Mouse (Mus musculus) gastrocnemius, postnatal 25 days (tissue): ENCODE results near the gene Cplx3. TPM values are rescaled to one million over a fixed set of nuclear protein-coding genes. Genes with fewer than 3 reads are reported as not detected.

Source experiments
- DNase-seq: peaks from one replicate; pipeline ENCODE4 v3.0.0; 2022
- total RNA-seq, 2 experiments: library from RNA; stranded (reverse); gene quantifications; 1 replicate in 1 of 2; 2 replicates in 1 of 2; pipeline ENCODE4 v1.2.3; 2021

The Cplx3 gene
- total RNA-seq, 2 experiments from 2014 or later = not detected

DNA sequence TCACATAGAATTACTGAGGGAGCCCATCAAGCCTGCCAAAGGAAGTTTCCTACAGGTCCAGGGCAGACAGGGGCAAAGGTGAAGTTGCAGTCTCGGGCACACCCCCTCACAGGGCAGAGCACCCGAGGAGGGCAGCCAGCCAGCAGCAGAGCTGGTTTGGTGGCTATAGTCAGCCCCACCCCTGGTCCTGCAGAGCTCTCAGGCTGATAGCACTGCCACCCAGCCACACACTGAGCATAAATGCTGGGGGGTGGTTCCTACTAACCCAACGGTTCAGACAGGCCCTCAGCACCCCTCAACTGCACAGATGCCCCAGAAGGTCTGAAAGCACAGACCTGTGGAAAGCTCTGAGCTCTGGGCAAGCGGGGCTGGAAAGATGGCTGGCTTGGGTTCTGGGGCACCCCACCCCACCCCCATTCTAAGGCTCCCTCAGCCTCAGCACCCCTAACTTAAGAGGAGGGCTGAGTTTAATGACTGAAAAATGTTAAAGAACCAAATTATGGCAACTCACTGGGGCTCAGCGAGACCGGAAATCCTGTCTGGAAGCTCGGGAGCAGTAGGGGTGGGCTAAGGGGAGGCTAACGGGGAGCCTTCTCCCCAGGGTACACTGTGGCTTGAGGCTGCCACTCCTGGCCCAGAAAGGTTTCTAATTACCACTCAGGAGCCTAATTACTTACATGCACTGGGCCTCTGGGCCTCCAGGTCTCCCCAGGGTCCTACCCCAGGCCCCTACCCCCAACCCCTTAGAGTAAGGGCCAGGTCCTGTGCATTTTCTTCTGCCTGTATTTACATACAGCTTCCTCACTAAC is 32.8 kb upstream of the Cplx3 start:
- no peak for DNase-seq

DNA sequence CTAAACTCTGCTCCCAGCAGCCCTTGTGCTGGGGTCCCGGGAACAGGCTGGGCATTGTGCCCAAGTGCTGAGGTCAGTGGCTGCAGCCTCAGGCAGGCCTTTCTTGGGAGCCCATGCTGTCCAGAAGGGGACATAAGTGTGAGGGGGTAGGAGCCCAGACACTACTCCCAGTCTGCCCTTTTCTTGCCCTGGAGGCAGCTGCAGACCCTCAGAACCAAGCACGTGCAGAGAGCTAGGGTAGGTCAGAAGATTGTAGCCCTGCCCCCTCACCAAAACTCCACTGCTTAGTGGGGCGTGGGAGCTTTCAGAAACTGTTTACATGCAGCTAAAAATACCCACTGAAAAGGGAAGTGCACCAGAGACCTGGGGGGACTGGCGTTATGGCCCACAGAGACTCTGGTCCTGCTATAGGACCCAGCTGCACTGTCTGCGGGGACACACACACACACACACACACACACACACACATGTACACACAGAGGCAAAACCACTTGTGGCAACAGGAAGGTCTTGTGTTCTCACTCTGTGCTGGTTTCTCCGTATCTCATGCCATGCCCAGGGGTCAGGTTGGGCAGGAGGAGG is 31.8 kb upstream of the Cplx3 start:
- peak; percentile 42 for DNase-seq

DNA sequence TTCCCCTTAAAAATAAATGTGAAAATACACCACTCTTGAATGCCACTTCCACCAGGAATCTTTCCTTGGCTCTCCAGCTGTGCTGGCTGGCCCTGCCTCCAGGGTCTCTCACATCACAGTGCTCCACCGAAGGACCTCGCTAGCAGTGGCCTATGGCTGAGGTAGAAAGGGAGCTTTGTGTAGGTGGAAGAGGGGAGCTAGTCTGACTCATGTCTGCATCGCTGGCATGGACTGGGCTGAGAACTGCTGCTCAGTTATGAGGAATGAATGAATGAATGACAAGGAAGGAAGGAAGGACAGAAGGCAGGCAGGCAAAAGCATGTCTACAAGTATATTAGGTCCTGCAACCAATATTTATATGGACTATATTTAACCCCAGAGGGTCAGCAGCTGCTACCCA is 31.2 kb upstream of the Cplx3 start:
- DNase-seq = no peak

DNA sequence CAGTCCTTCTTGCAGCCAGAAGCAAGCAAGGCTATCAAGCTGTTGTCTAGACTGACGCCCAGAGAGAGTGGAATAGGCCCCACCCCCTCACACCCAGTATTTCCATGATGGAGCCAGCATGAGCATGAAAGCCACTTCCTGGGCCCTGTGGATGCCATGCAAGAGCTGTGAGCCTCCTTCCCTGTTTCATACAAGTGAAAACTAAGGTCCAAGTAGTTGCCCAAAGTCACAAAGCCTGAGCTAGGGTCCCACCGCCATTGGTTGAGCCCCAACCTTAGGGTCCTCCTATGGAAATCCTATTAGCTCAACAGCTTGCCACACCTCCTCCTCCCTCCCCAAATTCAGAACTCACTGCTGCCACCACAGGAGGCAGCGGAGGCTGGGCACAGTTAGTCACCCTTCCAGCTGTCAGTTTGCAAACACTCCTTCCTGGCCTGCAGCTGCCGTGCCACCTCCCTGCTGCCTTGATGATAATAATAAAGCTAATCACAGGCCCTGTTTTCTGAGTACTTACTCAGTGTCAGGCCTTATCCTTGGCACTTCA is 27.5 kb upstream of the Cplx3 start:
- no peak for DNase-seq

DNA sequence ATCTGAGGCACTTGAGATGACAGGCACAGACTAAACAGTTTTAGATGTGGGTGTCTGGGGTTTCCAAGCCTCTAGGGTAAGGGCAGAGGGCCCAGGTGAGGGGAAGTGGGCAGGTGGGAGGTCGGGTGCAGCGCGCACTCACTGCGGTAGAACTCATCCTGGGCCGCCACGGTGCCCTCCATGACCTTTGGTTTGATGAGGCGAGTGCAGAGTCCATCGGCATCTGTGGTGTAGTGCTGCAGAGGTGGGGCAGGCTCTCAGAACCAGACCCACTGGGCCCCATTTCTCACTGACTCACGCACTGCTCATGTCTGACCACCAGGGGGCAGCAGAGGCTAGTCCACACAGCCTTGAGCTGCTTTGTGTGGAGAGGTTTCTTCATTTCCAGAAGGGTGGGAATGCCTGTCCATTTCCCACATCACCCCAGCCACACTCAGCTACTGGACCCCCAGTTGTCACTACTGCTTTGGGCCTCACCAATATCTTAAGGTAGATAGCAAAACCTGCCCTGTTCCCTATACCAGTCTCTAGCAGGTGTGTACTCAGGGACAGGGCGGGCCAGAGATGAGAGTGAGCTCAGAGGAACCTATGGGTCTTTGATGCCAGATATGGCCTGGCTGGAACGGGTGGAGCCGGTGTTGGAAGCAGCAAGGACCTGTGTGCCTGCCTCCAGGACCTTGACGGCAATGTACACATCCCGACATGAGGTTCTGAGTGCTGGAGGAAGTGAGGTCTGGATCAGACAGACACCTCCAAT is 23.2 kb upstream of the Cplx3 start:
- DNase-seq = peak; percentile 45

DNA sequence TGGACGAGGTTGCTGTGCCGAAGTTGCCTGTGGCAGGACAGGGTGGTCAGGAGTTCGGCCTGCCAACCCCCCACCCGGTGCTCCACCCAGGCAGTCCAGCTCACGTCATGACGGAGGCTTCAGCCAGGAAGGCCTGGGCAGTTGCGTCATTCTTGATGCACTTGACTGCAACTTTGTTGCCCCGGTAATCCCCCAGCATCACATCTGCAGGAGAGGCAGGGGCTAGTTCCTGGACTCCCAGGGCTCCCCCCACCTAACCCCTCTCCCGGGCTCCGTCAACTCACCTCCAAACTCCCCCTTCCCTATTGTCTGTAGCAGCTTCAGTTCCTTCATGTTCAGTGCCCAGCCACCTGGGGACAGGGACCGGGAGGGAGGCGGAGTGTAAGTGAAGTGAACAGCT is 22.6 kb upstream of the Cplx3 start:
- DNase-seq = no peak

DNA sequence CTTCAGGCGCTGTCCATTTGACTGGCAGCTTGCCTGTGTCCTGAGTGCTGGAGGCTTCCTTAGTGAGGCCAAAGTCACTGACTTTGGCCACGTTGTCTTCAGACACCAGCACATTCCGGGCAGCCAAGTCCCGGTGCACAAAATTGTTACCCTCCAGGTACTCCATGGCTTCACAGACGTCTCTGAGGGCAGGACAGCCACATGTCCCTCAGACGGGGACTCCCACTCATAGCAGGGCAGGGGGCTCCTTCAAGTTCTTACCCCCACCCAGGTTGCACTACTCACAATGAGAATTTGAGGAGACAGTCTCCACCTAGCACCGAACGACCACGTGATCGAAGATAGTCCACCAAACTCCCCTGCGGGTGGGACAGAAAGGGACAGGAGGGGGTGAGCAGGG is 21.8 kb upstream of the Cplx3 start:
- DNase-seq = no peak

DNA sequence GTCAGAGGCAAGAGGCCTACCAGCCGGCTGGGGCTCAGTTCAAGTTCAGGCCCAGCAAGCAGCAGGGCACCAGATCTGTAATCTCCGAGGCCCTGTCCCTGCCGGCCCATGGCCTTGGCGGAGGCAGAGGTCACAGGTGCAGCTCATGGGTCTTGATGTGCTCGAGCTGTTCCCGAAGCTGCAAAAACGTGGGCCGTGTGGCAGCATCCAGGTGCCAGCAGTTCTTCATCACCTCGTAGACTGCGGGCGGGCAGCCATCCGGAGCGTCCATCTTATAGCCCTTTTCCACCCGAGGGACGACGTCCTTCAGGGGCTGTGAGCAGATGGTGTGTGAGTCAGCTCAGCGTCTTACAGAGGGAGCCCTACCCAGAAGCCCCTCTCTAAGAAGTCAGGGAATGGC is 21.1 kb upstream of the Cplx3 start:
- DNase-seq = no peak

DNA sequence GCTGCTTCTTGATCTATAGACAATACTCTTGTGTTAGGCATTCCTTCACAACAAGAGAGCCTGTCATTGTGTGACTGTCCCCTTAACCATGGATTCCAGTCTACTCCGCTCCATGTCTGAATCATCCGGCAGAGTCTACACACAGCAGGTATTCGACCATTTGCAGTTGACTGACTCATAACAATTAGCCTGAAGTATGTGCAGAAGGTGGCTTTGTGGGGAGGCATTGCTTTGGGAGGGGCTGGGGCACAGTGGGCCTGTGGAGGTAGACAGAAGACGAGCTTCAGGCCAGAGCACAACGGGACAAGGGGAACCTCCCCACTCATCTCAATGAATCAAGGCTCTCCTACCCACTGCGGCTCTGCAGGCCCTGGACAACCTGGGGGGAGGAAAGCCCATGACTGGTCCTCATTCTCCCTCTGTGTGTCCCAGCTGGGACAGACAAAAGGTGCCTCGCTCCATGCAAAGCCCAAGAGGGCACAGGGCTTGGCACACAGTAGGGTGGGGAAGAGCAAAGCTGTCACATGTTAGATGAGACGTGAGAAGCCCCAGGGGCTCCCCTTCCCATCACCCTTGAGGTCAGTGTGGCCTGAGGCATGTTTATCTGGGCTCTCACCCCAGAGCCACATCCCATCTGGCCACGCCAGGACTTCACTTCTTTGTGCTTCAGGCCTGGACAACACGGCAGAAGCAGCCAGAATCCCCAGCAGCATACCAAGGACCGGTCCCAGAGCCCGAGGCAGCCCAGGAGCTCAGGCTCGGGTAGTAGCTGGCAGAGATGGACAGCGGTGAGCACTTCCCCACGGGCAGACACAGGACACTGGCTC is 19.8 kb upstream of the Cplx3 start:
- no peak for DNase-seq

DNA sequence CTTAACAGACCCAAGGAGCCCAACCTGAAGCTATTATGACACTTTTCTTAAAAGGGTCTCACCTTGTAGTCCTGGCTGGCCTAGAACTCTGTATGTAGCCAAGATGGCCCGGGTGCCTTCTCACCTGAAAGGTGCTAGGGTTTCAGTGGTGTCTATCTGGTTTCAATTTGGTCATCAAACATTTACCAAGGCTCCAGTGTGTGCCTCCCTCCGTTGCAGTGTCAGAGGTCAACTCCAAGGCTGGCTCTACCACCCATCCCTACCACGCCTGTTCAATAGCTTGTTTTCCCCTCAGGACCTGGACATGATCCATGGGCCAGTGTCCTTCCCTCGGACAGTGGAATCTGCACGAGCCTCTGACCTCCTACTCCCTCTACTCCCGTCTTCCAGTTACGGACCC is 18.2 kb upstream of the Cplx3 start:
- no peak for DNase-seq

DNA sequence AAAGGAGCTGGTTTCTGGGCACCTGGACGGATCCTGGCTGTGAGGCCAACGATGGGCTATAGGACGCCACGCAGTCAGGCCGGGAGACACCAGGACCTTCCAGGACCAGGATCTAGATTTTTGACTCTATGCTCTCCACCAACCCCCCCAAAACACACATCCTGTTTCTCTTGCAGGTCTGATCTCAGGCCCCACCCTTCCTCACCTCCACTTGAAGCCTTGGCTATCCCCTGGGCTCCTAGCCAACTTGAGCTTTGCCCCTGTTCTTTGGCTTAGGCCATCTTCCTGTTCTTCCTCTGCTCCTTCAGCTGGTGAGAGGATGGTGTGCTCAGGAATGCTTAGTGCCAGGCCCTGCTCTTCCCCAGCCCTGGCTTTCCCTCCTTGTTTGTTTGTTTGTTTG is 14.6 kb upstream of the Cplx3 start, which contains the start of gene Lman1l:
Lman1l (minus strand) TSS at position 101 of the 400 bp plus-strand sequence.
- no peak for DNase-seq

DNA sequence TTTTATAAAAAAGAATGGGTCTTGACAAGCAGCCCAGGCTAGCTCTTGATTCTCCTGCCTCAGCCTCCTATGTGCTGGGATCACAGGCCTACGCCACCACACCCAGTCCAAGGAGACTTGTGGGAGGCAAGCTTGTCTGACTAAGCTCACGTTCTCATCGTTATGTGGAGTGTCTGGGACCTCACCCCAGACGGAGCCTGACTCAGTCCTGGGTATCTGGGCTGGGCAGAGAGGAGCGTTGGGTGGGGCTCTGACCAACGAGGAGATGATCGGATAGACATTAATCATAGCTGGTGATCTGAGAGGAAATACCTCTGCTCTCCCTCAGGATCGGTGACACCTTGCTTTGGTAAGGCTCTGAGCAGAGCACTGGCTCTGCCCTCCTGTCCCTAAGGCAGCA is 12.8 kb upstream of the Cplx3 start:
- no peak for DNase-seq

DNA sequence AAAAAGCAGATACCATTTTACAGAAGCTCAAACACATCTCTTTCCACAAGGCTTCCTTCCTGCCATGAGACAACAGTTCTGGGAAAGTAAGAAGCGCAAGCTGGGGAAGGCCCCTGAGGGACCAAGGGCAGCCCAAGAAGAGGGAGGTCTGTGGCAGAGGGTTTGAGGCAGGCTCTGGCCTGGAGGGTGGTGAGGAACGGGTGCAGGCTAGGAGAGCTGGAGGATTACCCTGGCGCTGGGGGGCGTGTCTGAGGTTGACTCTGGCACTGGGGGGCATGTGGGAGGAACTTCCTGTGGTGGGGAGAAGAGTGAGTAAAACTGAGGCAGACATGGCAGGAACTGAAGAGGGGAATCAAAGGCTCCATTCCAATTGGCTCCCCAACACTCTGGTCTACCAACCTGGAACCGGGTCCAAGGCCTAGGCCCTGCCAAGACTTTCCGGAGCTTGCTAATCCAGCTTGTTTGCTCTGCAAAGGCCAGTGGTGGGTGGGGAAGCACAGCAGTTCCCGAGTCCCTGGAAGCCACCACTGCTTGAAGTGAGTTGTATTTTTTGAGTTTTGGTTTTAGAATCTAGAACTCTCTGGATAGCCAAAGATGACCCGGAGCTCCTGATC is 11.6 kb upstream of the Cplx3 start:
- DNase-seq = no peak

DNA sequence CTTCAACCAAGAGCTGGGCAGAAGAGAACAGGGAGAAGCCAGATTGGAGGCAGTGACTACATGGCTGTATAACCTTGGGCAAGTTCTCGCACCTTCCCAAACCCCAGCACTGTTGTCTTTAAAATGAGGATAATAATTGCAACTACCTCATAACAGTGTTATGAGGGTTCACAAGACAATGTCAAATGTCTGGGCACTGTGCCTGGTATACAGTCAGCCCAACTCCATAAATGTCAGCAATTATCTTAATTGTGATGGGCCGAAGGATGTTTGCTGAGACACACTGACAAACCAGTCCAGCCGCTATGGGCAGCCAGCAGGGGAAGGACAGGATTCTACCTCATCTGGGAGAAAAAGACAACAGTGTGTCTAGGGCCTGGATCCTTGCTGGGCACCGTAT is 8.7 kb upstream of the Cplx3 start:
- DNase-seq = no peak

DNA sequence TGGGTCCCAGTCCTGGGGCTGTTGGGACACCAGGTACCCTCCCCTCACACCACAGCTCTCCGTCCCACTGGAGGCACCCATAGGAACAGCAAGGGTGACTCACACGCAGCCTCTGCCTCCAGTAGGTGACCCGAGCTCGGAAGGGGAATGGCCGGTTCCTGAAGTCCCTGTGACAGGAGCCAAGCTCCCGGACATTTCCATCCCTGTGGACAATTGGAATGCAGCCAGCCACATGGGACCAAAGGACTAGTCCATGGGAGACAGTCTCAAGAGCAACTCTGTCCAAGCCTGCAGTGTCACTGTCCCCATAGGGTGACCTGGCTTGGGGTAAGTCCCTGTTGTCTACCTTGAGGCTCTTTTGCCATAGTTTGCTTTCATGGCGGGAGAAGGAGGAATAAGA is 7.9 kb upstream of the Cplx3 start:
- DNase-seq = no peak

DNA sequence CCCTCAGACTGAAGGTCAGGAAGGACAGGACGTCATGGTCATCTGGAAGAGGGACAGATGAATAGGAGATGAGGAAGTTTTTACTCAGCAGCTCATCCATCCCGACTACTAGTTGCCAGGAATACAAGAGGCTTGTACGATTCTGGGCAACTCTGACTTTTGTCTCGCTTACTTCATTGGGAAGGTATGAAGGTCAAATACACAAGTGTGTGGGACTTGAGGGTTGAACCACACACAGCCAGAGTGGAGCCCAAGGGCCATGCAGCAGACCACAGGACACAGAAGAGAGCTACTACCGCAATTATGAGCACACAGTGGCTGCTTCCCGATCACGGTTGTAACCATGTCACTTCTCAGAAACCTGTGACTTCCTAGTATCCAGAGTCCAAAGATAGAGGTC is 6.5 kb upstream of the Cplx3 start:
- no peak for DNase-seq

DNA sequence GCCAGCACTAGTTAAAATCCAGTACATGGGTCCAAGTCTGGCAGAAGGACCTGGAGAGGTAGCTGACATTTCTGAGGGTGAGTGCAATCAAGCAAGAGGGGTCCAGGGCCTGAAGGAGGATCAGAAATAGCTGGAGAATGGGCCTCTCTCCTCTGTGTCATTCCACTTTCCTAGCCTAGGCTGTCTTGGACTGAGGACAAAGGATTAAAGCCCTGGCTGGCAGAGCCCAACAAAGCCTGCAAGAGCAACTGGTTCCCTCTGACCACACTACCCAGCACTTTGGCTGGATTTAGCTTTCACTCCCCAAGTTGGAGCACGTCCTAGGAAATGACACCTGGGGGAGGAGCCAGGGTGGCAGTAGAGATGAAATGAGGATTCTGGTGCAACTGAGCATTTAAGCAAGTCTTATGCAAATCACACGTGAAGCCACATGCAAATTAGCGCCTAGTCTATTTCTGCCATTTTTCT is 4.3 kb upstream of the Cplx3 start:
- no peak for DNase-seq

DNA sequence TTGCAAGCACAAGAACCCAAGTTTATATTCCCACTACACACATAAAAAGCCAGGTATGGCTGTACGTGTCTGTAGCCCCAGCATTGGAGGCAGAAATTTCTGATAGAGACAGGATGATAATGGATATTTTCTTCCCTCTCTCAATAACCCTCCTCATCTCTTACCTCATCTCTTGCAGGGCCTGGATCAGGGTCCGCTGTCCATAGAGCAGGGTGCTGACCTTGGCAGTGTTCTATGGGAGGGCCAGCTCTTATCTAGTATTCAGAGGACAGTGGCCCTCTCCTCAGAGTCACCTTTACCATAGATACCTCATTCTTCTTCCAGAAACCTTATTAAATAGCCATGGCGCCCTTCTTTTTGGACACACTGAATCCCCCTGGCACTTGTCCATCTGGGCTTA is 3.7 kb upstream of the Cplx3 start:
- DNase-seq = no peak

DNA sequence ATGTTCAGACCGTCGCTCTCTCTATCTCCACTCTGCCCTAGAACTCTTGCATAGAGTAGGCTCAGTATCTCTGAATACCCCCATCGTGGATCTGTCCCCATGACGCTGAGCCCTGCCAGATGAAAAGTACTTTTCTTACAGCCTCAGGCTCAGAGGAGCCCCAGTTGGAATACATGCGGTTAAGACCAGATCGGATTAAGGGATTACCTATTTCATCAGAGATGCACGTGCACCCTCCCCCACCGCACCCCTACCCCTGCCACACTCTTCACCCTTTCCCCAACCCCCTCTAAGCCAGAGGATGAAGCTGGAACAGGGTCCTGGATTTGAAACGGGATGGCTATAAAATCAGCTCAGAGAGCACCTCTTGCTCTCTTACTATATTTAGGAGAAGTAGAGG is 578 bp downstream of the Cplx3 start:
- no peak for DNase-seq

DNA sequence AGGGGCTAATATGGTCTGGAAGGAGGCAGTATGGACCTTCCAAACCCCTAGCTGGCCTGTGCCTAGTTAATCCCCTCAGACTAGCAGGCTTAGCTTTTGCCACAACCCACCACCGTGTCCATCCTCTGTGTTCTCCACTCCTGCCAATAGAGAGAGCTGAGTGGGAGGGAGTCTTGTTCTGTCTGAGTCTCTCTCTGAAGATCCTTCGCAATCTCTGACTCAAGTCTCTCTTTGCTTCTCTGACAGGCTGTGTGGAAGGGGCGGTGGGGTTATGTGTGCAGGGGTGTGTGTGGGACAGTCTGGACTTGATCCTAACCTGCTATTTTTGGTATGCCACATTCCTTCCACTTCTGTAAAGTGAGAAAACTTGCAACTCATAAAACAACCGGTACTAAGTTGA is 1.2 kb downstream of the Cplx3 start:
- no peak for DNase-seq

DNA sequence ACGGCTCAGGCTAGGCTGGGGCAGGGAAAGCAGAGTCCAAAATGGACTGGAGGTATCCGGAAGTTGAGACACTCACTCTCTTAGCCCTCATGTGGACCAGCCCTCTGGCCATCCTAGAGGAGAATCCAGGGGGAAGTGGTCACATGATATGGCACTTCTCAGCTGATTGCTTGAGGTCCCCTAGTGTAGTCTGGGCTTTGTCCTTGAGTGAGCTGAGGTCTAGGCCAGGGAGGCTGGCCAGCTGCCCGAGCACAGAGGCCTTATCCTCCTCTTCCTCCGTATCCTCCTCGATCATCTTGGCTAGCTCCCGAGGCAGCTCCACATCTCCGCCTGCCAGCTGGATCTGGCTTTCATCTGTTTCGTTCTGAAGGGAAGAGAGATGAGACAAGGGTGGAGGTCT is 4.0 kb downstream of the Cplx3 start:
- DNase-seq = no peak

DNA sequence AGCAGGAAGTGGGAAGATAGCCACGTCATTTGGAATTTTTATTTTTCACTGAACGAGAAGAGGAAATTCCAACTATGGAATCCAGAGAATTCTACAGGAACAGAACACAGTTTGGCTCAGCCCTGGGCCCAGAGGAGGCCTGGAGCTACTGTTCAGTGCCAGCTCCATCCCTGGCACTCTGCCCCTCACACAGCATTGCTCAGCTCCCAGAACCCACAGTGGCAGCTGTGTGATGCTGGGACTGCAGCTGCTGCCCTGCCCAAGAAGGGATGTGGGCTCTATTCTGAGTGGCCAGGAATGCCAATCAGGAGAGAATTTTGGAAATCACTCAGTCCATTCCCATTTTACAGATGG is 4.8 kb downstream of the Cplx3 start:
- no peak for DNase-seq
